Mouse (Mus musculus) heart, adult 9 months (tissue): Measurements from ENCODE around the gene Dydc1.

ENCODE experiments used
- DNase-seq, 2 experiments: peaks; one replicate each; pipeline ENCODE4 v3.0.0; 2022; ENCODE audit warnings: low spot score in 2 of 2

The Dydc1 gene

DNA sequence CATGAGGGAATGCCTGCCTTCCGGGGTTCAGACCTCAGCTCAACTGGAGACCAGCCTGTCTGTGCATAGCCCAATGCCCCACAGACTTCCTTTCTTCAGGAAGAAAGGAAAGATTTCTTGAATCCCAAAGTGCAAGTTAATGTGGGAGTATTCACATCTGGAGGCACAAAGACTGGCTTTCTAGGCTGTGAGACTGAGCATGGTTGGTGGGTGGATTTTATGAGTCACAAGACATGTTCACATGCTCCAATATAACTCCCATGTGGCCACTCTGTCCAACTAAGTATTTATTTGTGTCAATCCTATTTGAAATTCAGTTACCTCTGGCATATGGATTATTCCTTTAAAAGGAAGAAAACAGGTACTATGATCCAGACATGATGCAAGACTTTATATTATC, 26.0 kb downstream of the Dydc1 start:
- no peak for DNase-seq

DNA sequence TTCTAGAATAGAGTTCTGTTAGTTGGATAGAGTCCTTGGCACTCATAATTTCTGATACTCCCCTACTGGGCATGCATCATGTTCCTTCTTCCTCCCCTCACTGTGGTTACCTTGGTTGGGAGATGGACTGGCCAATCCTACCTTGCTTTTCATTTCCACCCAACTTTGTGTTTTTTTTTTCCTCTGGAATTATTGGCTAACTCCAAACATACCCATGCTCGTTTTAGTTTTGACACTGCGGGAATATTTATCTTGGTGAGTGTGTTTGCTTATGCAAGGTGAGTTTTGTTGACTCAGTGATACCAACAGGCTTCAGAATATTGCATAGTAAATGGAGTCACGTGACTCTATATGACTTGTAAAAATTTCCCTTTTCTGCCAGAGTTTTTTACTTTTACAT, 28.0 kb downstream of the Dydc1 start:
- no peak for DNase-seq

DNA sequence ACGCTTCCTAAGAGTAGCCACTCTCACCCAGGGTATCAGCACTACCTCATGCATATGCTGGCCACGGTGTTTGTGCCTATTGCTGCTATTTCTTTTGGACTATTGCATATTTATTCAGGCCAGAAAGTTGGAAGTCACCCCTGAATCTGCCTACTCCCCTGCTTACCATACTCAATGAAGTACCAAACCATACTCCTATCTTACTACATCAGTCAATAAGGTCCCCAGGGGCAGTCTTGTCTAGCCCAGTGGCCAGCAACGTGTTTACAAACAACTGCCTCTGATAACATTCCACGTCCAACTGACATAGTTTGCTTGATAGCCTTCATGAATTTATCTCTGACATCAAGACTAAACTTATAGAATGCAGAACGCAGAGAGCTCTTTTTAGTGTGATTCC, 28.5 kb downstream of the Dydc1 start:
- no peak for DNase-seq

DNA sequence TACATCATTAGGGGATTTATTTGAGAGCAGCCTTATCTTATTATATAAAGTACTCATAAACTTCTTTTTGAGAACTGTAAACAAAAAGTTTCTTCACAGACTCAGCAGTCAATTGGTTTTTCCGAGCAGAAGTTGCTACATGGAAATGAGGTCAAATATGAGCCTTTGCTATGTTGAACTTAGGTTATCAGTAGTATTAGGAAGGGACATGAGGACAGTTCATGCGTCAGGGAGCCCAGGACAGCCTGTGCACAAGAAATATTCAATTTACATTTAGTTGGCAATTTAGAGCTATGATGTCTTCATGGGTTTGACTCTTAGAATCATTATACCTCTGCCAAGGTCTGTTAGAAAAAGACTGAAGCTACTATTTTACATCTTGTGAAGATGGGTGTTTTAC, 29.6 kb downstream of the Dydc1 start:
- DNase-seq: no peak

DNA sequence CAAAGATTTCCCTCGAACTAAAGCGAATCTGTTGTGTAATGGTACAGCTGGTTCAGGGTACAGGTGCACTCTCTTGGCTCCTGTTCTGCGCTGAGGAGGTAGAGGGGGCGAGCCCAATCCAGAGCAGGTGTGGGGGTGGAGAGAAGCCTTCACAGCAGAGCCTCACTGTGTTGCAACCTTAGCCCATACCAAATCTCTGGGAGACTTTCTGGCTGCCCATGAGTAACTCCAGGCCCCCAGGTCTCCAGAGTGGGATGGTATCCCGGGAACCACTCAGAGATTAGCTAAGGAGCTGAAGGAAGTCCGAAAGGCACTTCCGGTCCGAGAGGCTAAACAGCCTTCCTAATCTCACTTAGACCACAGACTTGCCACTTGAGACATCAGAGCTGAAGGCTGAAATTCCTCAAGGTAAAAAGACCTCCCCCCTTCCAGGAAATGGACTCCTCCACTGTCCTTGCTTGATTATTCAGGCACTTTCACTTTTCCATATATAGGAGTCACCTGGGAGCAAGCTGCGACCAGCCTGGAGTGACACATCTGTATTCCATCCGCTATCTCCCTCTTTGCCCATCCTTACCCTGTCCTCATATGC, 32.2 kb downstream of the Dydc1 start, which contains the start of gene Mat1a:
TSS of gene Mat1a (plus strand) at position 183 of the 592 bp plus-strand sequence.
- no peak for DNase-seq

DNA sequence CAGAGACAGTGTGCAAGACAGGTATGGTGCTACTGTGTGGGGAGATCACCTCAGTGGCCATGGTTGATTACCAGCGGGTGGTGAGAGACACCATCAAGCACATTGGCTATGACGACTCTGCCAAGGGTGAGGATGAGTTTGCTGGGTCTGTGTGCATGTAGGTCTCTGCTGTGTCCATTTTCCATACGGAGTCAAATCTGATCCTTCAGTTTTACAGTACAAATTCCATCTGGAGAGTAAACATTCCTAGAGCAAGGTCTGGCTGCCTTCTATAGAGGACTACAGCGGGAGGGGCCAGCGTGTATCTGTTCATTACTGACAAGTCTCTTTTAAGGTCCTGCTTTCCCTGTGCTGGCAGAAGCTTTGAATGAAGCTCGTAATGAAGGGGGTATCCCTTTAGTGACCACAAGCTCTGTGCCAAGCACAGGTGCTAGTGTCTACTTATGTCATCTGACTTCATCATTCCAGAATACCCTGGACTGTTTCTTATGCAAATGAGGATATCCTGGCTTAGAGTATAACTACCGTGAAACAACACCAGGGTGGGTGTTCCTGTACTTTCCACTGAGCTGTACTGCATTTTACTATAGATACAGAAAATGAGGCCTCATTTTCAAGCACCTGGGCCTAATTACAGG, 38.4 kb downstream of the Dydc1 start:
- no peak for DNase-seq

DNA sequence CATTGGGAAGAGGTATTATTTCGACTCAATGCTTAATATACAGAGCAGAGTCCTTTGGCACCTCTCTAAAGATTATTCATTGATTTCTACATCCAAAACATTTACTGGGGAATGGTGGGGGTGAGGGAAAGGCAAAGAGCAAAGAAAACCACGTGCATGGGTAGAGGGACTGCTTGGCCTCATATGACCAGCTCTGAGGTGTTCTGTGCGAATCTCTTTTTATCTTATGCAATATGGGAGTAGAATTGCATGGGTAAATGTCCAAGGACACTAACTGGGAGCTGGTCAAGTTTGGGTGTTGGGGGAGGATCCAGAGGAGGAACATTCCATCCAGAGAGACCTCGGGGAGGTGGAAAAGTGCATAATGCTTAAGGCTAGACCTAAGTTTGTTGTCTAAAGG, 40.2 kb downstream of the Dydc1 start:
- DNase-seq: no peak

DNA sequence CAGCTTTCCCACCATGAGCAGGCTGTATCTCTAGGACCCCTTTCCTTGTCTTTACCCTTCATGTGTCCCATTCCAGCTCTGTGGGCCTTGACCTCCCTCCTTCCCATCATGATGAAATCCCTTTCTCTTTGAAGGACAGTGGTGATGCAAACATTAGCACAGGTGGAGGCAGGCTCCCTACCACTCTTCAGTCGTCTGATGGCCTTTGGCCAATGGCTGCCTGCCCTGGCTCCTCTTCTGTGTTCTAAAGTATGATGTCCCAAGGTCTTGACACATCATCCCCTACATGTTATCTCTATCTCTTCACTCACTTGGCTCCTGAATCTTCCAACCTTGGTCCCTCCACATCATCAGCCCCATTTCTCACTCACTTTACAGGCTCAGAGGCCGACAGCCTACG, 43.6 kb downstream of the Dydc1 start:
- no peak for DNase-seq

DNA sequence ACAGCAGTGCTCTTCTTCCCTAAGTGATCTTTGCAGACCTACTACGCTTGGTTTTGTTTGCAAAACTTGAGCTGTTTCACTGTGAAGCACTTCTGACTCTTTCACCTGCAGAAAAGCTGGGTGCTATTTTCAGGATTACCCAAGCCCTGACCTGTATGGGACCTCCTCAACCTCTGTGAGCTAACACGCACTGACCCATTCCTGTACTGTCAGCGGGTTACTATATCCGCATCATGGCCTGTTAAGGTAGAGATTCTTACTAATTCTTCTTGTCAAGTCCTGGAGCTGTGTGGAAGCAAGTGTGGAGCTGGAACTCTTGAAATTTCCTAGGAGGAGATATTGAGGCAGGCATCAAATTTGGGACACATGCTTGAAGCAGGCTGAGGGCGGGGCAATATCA, 52.0 kb downstream of the Dydc1 start:
- no peak for DNase-seq

DNA sequence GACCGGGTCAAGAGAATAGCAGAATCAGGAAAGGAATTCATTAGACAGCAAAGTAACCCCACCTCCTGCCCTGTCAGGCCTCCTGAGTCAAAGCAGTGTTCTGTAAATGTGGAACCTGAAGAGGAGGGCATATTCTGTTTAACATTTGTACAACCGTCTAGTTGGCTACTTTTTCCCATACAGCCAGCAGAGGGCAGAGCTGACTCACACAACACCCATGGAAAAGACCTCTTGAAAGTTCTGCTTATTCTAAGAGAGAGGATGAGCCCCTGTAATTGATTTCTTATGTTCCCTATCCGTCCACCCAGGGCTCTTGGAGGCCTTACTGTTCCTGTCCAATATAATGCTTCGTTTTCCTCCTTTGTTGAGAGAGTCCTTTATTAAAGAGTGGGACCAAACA, 55.3 kb downstream of the Dydc1 start:
- DNase-seq: no peak

DNA sequence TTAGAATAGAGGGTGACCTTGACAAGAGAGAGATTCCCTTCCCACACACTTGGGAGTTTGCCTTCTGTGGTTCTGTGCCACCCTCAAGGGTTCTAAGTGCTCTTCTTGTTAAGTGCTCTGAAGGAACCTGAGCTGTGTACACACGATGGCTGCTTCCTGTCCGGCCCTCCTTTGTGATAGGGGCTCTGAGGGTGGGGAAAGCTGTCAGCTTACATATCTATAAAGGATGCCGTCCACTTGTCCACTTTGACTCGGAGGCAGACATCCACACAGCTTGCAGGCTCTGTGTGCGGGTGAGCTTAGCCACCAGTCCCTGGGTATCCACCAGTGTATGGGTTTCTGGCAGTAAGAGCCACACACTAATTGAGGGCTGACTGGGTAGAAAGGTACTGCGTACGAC, 58.8 kb downstream of the Dydc1 start, which contains the start of gene Sftpa1:
TSS of gene Sftpa1 (plus strand) at position 243 of the 400 bp plus-strand sequence.
- no peak for DNase-seq

DNA sequence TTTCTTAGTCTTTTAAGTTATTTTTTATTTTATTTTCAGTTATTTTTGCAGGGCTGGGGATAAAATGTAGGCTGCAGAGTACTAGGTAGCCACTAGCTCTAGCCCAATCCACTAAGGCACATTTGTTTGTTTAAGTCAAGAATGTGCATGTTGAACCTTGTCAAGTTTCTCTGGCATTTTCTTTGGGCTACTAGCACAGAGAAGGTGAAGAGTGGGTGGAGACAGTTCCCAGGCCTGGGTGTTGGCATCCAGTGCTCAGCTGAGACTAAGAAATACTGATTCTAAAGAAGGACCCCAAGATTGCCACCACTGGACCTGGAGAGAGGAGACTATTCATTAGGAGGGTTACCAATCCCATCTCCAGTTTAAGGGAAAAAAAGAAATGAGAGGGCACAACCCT, 64.3 kb downstream of the Dydc1 start:
- DNase-seq: no peak

DNA sequence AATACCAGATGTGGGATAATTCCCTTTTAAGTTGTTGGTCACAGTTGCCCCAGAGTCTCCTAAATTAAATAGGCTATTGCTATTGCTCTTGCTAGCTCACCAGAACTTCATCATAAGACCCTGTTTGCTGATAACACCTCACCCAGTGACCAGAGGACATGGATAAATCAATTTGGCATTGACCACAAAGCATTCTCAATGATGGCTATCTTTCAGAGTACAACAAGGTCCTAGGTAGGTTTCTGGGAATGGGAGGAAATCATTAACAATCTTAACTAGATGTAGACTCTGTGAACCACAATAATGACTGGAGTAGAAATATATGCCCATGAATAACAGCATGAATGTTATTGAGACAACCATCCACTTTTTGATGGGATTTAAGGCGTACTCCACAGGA, 68.0 kb downstream of the Dydc1 start:
- no peak for DNase-seq
